Mouse (Mus musculus) hindbrain, embryonic 14.5 days (tissue): ENCODE data around the gene Foxn3. TPM values are rescaled to one million over a fixed set of nuclear protein-coding genes. Genes with fewer than 3 reads are reported as not detected.

Experiments used
- ATAC-seq: fragments of 200-750 bp; cut with Nextera tagmentation; 2 replicates; pipeline ENCODE4 v1.8.0; 2017; ENCODE audit warnings: moderate number of reproducible peaks, mild to moderate bottlenecking, moderate TSS enrichment, moderate library complexity; ENCODE audit not compliant: low FRiP score
- DNase-seq: peaks from one replicate; pipeline ENCODE4 v3.0.0-alpha.2; 2015; ENCODE audit warnings: low spot score
- H3K27ac ChIP-seq: fragments of 300-500 bp; sonication (generic); 2 replicates; pipeline ENCODE4 v1.5.1; 2014; ENCODE audit warnings: mild to moderate bottlenecking, moderate library complexity
- H3K27me3 ChIP-seq: fragments of 300-500 bp; sonication (generic); 2 replicates; pipeline ENCODE4 v1.6.1; 2014; ENCODE audit warnings: mild to moderate bottlenecking, low read length, mixed read lengths; ENCODE audit not compliant: control insufficient read depth, insufficient read depth
- H3K36me3 ChIP-seq: fragments of 300-500 bp; sonication (generic); replicated peaks from 2 replicates; pipeline ENCODE4 v1.6.1; 2014; ENCODE audit not compliant: control insufficient read depth, insufficient read depth
- H3K4me1 ChIP-seq: fragments of 300-500 bp; sonication (generic); replicated peaks from 2 replicates; pipeline ENCODE4 v1.6.1; 2014; ENCODE audit warnings: antibody characterized with exemption, low read length, mixed read lengths; ENCODE audit not compliant: control insufficient read depth, insufficient read depth
- H3K4me2 ChIP-seq: fragments of 300-500 bp; sonication (generic); replicated peaks from 2 replicates; pipeline ENCODE4 v1.6.1; 2014; ENCODE audit warnings: mild to moderate bottlenecking, moderate library complexity
- H3K4me3 ChIP-seq: fragments of 300-500 bp; sonication (generic); replicated peaks from 2 replicates; pipeline ENCODE4 v1.5.1; 2014; ENCODE audit warnings: mild to moderate bottlenecking, low read length
- H3K9ac ChIP-seq: fragments of 300-500 bp; sonication (generic); 2 replicates; pipeline ENCODE4 v1.6.1; 2014
- H3K9me3 ChIP-seq: fragments of 300-500 bp; sonication (generic); 2 replicates; pipeline ENCODE4 v1.6.1; 2016; ENCODE audit warnings: low read length; ENCODE audit not compliant: control insufficient read depth
- WGBS: fragments of 180-500 bp; shearing (Covaris S2); extraction: QIAGEN DNeasy Blood & Tissue Kit; methylation state at CpG from one replicate; pipeline ENCODE4 v1.1.7; 2014; 5-methylcytosine and 5-hydroxymethylcytosine counted together
- polyA plus RNA-seq: library from polyadenylated mRNA; unstranded; fragments of >200 nt; fragmentation: Nextera tagmentation; extraction: Ambion mirVana; gene quantifications from 2 replicates; pipeline ENCODE4 v1.2.1, GENCODE M21; 2014

Gene Foxn3
- polyA plus RNA-seq, 1 experiment from 2014 or later, result 84.9 TPM

DNA sequence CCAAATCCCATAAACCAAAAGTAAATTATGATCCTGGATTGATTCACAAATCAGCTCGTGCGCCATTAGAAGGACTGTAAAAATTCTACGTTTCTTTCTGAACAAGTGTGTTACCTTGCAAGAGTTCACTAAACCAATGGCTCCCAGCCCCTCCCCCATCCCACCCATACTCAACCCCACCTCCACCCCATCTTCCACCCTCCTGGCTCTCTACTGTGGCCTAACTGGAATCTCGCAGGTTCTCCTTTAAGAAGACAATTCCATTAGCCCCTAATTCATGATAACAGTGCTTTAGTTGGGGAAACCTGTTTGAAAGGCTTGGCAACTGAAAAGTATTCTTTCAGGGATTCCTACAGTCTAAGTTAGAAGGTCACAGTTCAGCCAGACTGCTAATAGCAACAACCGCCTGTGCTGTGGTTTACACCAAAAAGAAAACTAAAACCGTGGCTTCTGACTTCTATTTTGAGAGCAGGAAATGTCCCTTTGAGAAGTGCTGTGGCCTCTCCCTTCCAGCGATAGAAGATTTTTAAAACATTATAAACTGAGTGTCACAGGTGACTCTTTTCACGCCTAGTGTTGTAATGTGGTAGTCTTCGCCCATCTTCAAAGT is 1.0 kb upstream of the Foxn3 start:
- 31% methylated on average over 9 of the region's 9 CpGs for WGBS
- H3K4me3 ChIP-seq, result peak overlapping the region; percentile 72

DNA sequence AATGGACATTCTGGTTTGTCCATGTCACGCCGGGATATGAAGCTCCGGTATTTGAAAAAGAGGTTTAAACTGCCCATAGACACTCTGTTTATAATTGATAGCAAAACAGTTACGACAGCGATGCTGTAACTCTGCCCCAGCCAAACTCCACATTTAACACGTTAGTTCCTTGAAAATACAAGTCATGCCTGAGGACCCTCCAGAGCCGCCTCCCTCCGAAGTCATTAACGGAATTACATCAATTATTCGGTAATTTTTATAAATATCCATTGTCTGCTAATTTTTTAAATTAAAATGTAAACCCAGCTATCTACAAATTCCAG is 554 bp downstream of the Foxn3 start:
- WGBS, result under 1% methylated on average over 10 of the region's 10 CpGs
- ATAC-seq (no peak), DNase-seq (peak; percentile 66)
- Histone ChIP-seq H3K27me3 (no peaks in the 10 kb centered on the region), H3K4me2 (peak overlapping the region; percentile 66), H3K36me3 (no peaks in the 10 kb centered on the region), H3K9ac (peak overlapping the region; percentile 82), H3K9me3 (no peaks in the 10 kb centered on the region), H3K27ac (peak overlapping the region; percentile 83), H3K4me3 (peak overlapping the region; percentile 72), H3K4me1 (peaks cover 20% of the 10 kb centered on the region)

More for the DNA sequence above, 1.0 kb upstream of the Foxn3 start:
- Histone ChIP-seq H3K4me2 (peak overlapping the region; percentile 66), H3K27ac (no peak overlapping the region), H3K36me3 (no peaks in the 10 kb centered on the region), H3K4me1 (peaks cover 20% of the 10 kb centered on the region), H3K9me3 (no peaks in the 10 kb centered on the region), H3K27me3 (no peaks in the 10 kb centered on the region), H3K9ac (no peak overlapping the region)
- no peak for DNase-seq
- no peak for ATAC-seq

DNA sequence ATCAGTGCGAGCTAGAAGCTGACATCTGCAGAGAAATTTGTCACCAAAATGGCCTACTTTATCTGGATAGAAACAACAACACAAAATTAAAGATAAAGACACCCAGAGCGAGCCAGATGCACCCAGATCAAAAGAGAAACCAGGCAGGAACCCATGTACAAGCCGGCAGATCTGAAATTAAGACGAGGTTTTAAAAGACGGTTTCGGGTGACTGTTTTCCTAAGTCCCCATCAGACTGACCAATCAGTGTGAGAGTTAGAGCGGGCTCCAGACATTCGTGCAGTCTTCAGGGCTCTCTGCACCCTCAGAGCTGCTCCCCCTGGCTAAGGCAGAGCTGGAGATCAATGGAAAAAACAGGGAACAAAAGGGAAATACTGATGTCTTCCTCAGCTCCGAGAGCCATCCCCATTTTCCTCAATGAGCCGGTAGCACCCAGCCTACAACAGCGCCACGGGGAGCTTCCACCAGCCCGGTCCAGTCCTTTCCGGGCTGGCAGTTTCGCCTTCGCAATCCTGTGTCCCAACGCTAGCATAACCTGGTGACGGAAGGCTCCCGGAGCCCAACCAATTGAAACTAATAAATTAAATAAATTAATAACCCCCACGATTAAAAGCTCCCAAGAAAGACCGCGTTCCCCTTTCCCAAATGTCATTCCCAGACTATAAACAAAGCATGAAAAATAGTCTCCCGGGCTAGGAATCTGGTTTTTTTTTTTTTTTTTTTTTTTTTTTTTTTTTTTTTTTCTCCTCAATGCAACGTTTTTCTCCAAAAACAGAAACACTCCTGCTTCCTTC is 1.1 kb downstream of the Foxn3 start:
- H3K9ac ChIP-seq, result peak overlapping the region; percentile 82
- H3K9me3 ChIP-seq, result no peaks in the 10 kb centered on the region
- WGBS, result under 1% methylated on average over 24 of the region's 24 CpGs
- H3K27ac ChIP-seq, result peak overlapping the region; percentile 83
- H3K36me3 ChIP-seq, result no peaks in the 10 kb centered on the region
- H3K4me2 ChIP-seq, result peak overlapping the region; percentile 66
- peak; percentile 69 for DNase-seq
- peak overlapping the region; percentile 72 for H3K4me3 ChIP-seq
- no peaks in the 10 kb centered on the region for H3K27me3 ChIP-seq
- ATAC-seq, result peak; percentile 54; the same call in 1 of the 2 replicates
- peaks cover 20% of the 10 kb centered on the region for H3K4me1 ChIP-seq

DNA sequence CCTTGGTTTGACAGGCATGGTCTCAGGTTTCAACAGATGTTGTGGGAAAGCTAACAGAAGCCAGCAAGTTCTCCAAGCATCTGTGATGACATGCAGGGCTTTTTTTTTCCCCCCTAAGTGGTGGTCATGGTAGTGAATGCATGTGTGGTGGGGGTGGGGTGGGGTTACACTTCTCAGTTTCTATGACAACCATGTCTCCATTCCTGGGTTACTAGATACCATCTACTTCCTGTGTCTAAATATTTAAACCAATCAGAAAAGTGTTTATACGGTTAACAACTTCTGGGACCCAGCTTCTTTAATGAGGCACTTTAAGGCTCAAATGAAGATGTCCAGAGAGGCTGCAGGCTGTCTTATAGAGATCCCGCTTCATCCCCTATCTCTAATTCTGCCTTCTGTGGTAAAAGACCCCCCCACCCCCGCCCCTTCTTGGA is 2.0 kb downstream of the Foxn3 start:
- peaks cover 20% of the 10 kb centered on the region for H3K4me1 ChIP-seq
- no peaks in the 10 kb centered on the region for H3K36me3 ChIP-seq
- peak overlapping the region; percentile 72 for H3K4me3 ChIP-seq
- peak overlapping the region; percentile 82; the same call in 1 of the 2 replicates for H3K9ac ChIP-seq
- ATAC-seq, result no peak
- WGBS, result 17% methylated on average over 3 of the region's 3 CpGs
- DNase-seq, result no peak
- H3K27me3 ChIP-seq, result no peaks in the 10 kb centered on the region
- no peak overlapping the region for H3K27ac ChIP-seq
- H3K4me2 ChIP-seq, result peak overlapping the region; percentile 66
- H3K9me3 ChIP-seq, result no peaks in the 10 kb centered on the region

DNA sequence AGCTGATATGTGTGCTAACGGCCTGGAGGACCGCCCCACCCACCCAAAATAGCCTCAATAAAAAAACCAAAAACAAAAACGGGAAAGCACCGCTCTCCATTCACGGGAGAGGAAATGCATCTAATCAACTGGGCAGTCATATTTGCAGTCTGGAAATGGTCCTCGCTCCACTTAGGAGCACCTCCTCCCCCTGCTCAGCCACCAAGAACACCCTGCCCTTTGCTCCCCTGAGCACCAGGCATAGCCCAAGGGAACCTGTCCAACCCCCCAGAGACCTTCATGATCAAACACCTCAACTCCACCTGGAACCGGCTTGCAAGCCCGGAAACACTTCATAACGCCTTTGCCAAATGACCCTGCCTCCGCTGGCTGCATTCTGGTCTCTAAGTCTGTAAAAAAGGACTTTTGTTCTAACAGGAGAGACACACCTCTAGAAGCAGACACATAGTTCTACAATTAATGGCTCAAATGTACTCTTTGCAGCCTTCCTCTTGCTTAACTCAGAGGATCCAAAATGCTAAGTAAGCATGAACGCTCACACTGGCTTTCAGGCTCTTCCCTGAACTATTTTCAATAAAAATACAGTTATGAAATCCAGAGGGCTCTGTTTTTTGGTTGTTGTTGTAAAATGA is 2.6 kb downstream of the Foxn3 start:
- Histone ChIP-seq H3K4me2 (peak overlapping the region; percentile 66), H3K9ac (peak overlapping the region; percentile 29; the same call in 1 of the 2 replicates), H3K27me3 (no peaks in the 10 kb centered on the region), H3K4me1 (peaks cover 20% of the 10 kb centered on the region), H3K36me3 (no peaks in the 10 kb centered on the region), H3K9me3 (no peaks in the 10 kb centered on the region), H3K27ac (no peak overlapping the region), H3K4me3 (no peak overlapping the region)
- 60% methylated on average over 11 of the region's 11 CpGs for WGBS
- no peak for DNase-seq
- ATAC-seq, result no peak

DNA sequence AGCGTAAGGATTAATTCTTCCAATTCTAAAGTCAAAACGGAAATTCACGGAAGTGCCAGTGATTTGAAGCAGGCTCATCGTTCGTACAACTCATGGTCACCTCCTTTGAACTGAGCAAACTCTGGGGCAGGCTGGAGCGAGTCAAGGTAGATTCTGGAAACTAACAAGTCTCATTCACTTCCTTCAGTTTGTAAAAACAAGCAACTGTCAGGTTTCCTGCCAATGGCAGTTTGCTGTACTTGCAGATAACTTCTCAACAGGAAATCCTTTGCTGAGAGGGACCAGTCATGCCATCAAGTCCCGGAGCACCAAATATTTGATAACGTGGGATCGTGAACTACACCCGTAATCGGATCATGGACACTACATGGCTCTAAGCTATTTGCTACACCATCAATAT is 3.9 kb downstream of the Foxn3 start:
- no peak for ATAC-seq
- Histone ChIP-seq H3K4me3 (no peak overlapping the region), H3K27ac (no peak overlapping the region), H3K27me3 (no peaks in the 10 kb centered on the region), H3K4me1 (peaks cover 20% of the 10 kb centered on the region), H3K9ac (no peak overlapping the region), H3K9me3 (no peaks in the 10 kb centered on the region), H3K36me3 (no peaks in the 10 kb centered on the region), H3K4me2 (no peak overlapping the region)
- WGBS, result 89% methylated on average over 11 of the region's 11 CpGs
- DNase-seq, result no peak

DNA sequence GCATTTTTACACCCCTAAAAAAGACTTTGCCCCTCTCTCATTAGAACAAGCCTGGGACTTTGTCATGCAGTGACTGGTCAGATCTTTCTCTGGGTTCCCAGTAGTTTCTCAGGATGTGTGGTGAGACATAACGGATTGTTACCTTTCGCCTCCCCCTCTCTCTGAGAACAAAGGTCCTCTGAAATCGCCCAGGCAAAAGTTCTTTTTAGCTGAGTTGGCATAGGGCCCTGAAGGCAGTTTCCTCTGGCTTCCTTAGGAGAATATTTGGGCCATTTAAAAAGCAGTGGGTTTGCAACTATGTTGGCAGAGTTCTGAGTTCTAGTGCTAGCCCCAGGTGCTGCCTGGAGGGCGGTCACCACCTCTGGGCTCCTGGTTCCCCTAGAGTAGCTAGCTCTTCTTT is 4.9 kb downstream of the Foxn3 start:
- DNase-seq, result no peak
- no peaks in the 10 kb centered on the region for H3K9me3 ChIP-seq
- H3K36me3 ChIP-seq, result no peaks in the 10 kb centered on the region
- 81% methylated on average over 4 of the region's 4 CpGs for WGBS
- H3K9ac ChIP-seq, result no peak overlapping the region
- H3K4me1 ChIP-seq, result peaks cover 20% of the 10 kb centered on the region
- no peak overlapping the region for H3K4me3 ChIP-seq
- H3K4me2 ChIP-seq, result no peak overlapping the region
- no peak overlapping the region for H3K27ac ChIP-seq
- no peak for ATAC-seq
- H3K27me3 ChIP-seq, result no peaks in the 10 kb centered on the region

DNA sequence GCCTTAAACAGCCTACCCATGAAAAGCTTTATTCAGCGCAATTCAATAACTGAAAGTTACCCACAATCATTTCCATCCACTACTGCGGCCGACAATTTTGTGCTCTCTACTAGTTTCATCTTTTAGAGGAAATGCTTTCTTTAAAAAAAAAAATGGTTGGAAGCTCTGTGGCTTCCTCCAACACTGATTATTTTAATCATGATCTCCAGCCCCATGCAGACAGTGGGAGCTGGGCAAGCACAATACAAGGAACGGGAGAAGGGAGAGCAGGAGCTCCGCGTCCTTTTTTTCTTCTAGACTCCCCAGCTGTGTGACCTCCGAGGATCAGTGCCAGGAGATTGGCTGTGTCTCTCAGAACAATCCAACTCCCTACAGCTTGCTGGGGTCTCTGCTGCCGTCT is 5.9 kb downstream of the Foxn3 start:
- H3K9ac ChIP-seq, result no peak overlapping the region
- ATAC-seq (no peak), DNase-seq (no peak)
- H3K4me2 ChIP-seq, result no peak overlapping the region
- WGBS, result 61% methylated on average over 8 of the region's 8 CpGs
- H3K4me1 ChIP-seq, result peaks cover 20% of the 10 kb centered on the region
- H3K27me3 ChIP-seq, result no peaks in the 10 kb centered on the region
- H3K9me3 ChIP-seq, result no peaks in the 10 kb centered on the region
- no peak overlapping the region for H3K27ac ChIP-seq
- no peaks in the 10 kb centered on the region for H3K36me3 ChIP-seq
- H3K4me3 ChIP-seq, result no peak overlapping the region

DNA sequence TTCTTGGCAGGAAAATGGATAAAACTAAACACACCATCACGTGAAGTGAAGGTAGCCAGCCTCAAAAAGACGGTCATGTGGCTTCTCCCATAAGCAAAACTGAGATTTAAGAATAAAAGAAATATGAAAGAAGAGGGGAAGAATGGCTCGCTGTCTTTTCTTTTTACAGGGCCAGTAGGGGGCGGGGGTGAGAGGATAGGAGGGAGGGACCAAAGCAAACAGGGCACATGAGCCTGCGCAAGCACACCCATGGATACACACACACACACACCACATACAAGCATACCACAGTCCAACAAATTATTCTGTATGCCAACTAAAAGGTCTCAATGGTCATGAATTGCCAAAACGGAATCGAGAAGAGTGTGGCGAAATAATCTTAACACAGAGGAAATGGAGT is 12.8 kb downstream of the Foxn3 start:
- Histone ChIP-seq H3K4me3 (no peak overlapping the region), H3K27ac (no peak overlapping the region), H3K36me3 (no peaks in the 10 kb centered on the region), H3K27me3 (no peaks in the 10 kb centered on the region), H3K4me2 (no peak overlapping the region), H3K4me1 (no peaks in the 10 kb centered on the region; the same call in 1 of the 2 replicates), H3K9ac (no peak overlapping the region), H3K9me3 (no peaks in the 10 kb centered on the region)
- WGBS, result 68% methylated on average over 8 of the region's 8 CpGs
- DNase-seq, result no peak
- ATAC-seq, result no peak
